Mouse (Mus musculus): ENCODE data around the gene Tmem104. TPM values are rescaled to one million over a fixed set of nuclear protein-coding genes. Genes with fewer than 3 reads are reported as not detected.

Tmem104 gene
- total RNA-seq, 2 experiments from 2014 or later, result 19.9 to 23.2 TPM

DNA sequence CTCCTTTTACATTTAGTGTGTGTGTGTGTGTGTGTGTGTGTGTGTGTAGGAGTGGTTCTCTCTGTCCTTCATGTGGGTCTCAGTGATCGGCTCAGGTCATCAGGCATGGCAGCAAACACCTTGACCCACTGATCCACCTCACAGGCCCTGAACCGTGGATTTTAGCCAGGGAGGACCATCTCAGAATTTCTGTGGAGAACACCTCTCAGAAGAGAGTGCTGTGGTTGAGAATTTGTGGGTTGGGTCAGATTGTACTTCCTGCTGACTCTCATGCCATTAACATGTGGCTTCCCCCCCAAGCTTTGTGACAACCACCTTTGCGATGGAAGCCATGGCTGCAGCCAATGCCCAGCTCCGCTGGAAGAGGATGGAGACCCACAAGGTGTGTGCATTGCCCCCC, 13.2 kb downstream of the Tmem104 start:
- no peak for DNase-seq

DNA sequence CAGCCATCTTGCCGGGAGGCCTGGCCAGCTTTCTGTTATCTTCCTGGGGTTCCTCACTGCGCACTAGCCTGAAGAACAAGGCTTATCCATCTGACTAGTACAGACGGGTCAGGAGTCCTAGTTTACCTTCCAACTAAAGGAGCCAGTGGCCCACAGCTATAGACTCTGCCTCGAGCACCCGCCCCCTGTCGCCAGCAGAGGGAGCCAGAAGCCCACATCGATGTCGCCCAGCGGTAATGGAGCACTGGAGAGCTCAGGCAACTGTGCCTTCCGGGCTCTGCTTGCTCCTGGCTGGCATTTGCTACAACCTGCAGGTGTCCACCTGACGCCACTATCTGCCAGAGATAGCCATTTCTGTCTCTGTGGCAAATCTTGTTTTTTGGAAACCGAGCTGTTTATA, 15.0 kb downstream of the Tmem104 start:
- peak; percentile 83 to 89 for DNase-seq

DNA sequence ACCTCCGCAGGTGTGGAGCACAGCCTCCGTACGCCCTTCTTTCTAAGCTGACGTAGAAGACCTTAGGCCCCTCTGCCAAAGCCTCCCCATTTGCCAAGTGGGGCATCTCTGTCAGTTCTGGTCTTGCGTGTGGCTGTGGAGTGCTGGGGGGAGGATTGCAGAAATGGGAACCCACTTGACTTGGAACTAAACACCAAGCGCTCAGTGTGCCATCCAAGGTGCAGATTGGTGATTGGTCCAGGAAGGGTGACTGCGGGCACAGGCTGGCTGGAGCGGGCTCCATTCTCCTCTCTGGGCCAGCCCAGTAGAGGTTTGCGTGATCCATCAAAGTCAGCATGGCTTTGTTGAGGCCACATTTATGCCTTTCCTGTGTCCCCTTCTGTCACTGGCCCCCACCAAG, 15.5 kb downstream of the Tmem104 start:
- DNase-seq, result no peak

DNA sequence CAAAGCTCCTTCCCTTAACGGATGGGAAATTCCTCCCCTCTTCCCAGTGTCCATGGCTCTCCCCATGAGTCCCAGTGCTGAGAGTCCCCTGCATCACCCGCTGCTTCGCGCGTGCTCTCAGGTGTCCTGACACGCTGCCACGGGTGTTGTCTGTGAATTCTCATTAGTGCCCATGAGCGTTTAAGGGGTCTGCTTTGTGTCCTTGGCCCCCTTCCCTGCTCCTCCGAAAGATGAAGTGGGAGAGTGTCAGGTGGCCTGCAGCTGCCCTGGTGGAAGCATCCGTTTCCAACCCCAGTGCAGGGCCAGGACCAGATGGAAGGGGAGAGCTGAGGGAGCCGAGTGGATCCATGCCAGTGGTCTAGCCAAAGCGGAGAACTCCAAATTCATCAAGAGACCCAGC, 20.8 kb downstream of the Tmem104 start:
- no peak for DNase-seq

DNA sequence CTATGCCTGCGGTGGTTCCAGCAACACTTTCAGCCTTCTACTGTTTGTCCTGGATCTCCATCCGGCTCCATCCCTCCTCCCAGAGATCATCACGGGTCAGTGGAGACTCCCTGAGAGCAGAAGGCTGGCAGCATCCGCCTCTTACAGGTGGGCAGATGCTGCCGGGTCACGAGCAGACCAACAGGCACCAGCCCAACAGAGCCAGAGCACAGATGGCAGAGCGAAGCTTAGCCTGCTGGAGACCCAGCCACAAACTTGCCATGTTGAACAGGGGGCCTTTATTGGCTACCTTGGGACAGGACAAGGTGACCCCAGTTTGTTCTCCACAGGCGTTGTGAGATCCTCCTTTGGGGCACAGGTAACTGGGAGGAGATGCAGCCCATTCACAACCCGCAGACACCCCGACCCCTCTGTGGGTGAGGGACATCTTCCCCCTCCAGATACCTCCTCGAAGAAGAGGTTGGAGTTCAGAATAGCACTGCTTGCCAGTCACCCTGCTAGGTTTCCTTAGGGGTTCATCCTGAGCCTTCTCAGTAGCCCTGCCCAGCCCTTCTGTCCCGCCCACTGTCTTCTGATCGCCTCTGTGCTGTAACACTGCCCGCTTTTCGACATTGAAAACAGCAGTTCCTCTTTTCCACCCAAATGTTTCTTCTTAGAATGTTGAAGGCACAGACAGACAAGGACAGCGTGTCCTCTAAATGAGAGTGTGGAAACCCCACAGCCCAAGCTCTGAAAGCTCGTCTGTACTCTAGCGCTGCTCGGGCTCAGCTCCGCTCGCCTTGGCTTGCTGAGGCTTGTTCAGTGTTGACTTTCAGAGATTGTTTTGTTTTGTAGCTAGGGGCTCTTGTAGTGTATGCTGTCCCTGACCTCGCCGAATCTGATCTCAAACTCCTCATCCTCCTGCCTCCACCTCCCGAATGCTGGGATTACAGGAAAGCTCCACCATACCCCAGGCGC, 21.8 kb downstream of the Tmem104 start:
- no peak for DNase-seq

DNA sequence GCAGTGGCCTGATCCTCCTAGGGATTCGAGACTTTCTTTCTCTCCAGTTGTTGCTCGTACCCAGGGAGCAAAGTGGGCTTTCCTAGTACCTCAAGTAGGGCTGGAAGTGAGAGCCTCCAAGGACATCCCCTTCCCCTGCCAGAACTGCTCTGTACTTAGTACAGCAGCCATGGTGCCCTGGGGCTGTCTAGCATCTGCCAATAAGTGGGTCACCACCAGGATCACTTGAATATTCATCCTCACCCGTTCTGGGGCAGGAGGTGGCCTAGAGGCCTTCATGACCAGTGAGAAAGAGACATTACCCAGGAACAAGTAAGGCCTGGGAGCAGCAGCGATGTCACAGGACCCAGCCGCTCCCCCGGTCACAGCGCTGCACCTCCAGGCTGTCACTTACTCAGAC, 22.7 kb downstream of the Tmem104 start:
- no peak for DNase-seq

DNA sequence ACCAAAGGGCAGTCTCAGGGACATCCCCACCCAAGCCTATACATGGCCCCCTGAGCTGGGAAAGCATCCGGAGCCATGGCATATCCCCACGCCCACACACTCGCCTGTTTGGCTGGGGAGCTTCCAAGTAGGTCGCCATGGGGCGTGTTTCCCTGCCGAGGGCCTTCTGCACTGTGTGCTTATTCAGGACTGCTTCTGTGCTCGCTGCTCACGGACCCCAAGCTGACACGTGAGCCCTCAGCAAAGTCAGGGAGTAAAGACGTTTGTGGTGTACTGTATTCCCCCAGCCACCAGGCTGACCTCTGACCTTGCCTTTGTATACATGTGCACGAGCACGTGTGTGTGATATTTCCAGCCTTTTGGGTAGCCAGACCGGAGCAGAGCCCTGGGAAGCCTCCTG, 24.8 kb downstream of the Tmem104 start:
- DNase-seq, result no peak

DNA sequence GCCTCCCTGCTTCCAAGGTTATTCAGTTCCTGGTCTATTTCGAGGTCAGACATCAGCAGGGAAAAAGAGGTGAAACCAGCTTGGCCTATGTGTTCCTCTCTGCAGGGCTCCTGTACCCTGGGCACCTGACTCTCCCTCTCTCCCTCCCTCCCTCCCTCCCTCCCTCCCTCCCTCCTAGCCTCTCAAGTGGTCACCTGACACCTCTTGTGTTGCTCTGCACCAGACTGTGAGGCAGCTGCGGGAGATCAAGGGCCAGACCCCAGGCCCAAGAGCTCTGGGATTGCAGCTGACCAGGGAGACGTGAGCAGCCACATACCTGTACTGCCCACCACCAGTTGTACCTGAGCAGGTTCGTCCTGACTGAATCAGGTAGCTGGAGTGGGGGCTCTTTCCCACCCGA, 27.8 kb downstream of the Tmem104 start:
- no peak for DNase-seq

DNA sequence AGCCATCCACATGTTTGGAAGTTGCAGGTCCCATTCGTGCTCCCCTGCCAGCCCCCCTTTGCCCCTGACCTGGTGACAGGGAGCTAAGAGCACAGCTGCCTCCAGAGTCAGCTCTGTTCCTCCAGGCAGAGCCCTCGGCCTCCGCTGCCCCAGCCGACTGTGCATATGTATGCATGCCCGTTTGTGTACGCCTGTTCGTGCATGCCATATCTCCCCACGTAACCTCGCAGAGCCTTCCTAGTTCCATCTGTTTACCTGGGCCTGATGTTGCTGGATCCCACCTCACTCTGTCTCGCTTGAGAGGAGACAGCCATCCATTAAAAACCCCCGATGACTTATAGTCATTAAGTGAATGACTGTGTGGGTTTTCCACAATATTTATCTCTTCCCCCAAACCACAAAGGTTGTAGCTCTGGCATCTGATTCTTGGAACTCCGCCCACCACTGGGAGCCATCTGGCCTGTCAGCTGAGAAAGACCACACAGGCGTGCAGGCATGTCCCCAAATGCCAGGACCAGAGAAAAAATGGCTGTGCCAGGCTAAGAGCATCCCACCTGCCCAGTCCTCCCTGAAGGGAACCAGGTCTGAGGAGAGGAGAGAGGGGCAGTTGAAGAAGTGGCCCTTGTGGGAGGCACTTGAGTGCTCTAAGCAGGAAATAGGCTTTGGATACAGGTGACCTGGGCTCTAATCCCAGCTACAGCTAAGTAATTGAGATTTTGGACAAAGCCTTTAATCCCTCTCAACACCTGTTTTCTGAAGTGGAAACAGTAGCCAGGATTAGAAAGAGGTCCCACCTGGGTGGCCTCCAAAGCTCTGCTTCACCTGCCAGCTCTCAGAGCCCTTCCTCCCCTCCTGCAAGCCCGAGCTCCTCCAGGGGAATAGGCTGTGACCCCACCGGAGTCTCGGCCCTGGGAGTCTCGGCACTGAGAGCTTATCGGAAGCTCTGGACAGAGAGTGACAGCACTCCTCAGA, 30.4 kb downstream of the Tmem104 start:
- DNase-seq, result no peak

DNA sequence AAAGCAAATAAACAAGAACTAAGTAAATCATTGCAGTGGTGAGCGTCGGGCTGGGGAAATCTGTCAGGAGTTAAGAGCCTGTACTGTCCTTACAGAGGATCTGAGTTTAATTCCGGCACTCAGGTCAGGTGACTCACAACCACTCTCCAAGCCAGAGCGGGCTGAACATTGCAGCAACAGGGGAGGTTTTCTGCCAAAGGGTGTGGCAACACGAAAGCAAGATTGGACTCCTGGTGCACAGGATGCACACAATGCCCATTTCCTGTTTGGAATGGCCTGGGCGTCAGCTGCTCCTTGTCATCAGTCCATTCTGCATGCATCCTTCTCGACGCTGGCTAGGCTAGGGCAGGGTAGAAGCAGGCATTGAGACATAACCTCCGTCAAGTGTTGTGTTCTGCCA, 32.0 kb downstream of the Tmem104 start:
- DNase-seq, result peak; percentile 50 to 53

DNA sequence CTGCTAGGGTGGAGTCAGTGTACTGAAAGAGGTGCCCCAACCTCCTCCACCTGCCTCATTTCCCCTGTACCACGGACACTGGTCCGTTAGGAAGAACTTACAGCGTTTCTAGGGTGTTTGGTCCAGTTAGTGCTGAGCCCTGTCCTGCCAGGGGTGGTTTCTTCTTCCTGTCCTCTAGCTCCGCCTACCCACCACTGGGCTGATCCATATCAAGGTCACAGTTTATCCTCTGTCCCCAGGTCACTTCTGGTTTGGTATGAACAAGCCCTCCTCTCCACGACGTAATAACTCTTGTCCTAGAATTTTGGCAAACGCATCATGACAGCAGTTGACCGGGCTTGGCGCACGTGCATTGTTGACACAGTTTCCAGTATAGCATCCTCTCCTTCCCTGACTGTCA, 32.4 kb downstream of the Tmem104 start:
- DNase-seq, result no peak

DNA sequence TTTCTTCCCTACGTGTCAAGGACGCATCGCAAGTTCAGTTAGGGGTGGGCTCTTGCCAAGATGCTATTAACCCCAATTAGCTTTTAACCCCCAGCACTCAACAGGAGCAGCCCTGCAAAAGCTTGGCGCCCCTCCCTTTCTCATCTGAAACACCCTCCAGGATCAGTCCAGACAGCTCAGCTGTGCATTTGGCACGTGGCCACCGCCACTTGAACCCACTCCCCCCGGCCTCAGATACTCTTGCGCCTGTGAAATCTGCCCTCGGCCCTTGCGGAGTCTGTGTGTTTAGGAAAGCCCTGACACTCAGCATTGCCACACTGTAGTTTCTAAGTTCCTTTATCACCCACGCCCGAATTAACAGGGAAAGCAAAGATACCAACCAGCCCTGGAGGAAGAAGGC, 34.8 kb downstream of the Tmem104 start:
- DNase-seq, result no peak

DNA sequence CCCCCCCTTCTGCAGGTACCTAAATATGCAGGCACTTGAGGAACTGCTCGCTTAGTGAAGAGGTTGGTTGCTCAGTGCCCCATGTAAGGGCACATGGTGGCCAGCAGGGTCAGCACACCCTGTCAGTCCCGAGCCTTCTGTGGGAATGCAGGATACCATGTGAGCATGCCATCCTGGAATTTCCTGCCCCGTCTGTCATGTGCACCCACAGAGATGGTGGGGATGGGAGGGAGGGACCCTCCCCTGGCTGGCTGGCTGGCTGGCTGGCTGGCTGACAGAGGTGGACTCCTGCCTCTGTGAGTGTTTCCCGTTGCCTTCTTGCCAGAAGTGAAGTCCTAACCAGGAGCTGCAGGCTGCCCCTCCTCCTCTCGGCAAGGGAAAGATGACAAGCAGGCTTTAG, 35.3 kb downstream of the Tmem104 start:
- no peak for DNase-seq

DNA sequence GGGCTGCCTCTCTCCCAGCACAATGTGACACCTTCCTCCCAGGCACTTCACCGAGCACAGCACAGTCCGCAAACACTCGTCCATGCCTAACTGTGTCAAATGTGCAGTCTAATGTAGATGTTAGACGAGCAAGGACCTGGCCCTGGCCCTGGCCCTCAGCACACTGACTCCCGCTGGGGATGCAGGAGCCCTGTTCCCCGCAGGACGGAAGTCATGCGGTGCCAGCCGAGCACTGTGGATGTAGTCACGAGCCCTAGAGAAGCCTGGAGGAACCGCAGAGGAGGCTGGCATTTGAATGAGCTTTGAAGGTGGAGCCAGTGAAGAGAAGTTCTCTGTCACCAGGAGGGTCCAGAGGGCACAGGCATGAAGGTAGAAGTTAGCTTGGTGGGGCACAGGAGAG, 36.2 kb downstream of the Tmem104 start:
- no peak for DNase-seq

DNA sequence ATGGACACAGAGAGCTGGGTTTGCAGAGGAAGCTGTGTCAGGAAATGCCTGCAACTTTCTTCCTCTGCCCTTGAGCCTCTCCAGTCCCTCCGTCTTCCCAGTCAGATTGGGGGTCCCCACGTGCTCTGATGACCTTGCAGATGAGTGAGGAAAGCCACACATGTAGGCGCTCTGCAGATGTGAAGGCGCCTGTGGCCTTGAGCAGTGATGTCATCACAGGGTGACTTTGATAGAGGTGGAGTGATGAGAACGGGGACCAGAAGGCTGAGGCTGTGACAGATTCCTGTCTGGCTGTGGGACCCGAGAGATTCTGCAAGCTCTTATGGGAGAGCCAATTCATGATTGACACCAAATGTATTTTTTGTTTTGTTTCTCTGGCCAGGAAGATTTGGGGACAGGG, 36.6 kb downstream of the Tmem104 start:
- DNase-seq, result peak; percentile 53 to 57

DNA sequence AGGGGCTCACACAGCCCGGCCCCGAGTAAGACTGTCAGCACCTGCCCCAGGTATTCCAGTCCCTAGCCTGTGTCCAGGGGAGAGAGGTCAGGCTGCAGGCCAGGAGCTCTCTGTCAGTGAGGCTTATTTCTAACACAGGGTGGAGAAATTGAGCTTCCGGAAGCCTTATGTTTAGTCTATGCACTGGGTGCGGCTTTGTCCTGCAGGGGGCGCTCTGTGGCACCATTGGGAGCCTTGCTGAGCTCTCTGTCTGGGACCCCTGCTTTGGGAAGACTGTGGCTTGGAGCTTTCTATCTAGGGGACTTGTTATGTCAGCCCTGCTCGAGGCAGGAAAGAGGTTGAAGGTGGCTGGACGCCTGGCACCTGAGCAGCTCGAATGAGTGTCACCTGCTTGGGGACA, 37.6 kb downstream of the Tmem104 start:
- DNase-seq, result peak; percentile 54 to 73

DNA sequence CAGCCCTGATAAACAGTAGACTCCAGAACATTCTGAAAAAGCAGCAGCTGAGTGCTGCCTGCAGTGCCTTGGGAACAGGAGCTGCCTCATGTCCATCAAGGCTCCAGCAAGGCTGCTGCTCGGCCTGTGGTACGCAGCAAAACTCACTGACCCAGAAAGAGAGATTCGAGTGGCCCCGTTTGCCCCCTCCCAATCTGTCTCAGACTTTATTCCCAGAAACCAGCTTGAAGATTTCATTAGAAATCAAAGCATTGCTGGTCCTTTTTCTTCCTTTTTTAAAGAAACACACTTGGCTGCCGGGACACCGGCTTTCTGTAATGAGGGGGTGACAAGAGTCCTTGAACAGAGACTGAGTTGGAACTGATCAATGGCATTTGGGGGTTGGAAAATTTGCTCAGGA, 38.0 kb downstream of the Tmem104 start:
- DNase-seq, result no peak

DNA sequence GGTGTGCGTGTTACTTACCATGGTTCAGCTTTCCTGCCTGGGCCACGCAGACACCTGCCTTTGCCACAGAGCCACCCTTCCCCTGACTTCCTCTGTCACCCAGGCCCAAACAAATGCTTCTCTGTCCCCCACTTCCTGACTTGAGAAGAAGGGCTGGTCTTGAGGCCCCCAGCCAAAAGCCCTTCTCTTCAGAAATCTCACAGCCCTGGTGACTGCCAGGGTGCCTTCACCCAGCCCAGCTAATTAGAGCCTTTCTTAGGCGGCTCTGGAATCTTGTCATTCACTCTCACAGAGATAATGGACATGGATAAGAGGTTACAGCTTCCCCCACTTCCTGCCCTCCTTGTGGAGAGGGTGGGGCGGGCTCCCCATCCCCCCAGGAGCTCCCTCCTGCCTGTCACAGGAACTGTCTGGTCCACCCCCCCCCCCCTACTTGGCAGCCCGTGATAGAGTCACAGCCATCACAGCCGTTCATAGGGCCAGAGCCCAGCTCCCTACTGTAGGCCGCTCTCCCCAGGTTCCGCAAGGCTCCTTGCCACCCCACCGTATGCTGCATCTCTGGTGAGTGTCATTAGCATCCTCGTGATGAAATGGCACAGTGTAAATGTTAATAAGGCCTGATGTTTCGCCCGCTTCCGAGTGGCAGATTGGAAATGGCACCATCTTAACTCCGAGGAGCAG, 39.7 kb downstream of the Tmem104 start:
- no peak for DNase-seq

DNA sequence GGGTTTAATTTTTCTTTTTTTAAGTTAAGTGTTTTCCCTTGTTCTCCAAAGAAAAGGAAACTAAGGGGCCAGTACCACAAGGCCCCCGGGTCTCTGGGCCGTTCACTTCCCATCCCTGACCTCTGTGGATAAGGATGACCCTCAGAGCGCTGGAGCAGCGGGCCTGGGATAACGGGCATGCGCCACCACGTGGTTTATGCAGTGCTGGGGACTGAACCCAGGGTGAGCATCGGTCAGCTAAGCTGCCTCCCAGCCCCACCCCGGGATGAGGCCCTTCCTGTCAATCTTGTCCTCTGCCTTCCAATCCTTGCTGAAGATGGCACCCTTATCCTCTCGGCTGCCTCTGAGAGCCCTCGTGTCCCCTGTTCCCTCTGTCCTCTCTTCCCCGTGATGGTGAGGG, 40.4 kb downstream of the Tmem104 start:
- no peak for DNase-seq

DNA sequence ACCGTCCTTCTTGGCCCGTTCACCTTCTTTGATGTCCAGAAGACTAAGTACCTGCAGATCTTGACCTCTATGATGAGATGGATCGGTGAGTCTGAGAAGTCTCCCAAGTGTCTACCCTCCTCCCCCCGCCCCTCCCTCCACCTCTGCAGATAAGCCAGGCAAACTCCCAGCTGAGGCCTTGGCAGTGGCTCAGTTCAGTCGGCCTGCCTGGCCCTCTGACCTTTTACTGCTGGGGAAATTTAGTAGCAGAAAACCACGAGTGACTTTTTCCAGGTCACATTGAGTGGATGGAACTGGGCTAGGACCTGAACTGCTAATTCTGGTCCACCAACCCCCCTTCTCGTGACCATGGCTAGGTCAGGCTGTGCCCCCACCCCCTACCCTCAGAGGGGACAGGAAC, 41.1 kb downstream of the Tmem104 start:
- peak; percentile 46 to 48 for DNase-seq

DNA sequence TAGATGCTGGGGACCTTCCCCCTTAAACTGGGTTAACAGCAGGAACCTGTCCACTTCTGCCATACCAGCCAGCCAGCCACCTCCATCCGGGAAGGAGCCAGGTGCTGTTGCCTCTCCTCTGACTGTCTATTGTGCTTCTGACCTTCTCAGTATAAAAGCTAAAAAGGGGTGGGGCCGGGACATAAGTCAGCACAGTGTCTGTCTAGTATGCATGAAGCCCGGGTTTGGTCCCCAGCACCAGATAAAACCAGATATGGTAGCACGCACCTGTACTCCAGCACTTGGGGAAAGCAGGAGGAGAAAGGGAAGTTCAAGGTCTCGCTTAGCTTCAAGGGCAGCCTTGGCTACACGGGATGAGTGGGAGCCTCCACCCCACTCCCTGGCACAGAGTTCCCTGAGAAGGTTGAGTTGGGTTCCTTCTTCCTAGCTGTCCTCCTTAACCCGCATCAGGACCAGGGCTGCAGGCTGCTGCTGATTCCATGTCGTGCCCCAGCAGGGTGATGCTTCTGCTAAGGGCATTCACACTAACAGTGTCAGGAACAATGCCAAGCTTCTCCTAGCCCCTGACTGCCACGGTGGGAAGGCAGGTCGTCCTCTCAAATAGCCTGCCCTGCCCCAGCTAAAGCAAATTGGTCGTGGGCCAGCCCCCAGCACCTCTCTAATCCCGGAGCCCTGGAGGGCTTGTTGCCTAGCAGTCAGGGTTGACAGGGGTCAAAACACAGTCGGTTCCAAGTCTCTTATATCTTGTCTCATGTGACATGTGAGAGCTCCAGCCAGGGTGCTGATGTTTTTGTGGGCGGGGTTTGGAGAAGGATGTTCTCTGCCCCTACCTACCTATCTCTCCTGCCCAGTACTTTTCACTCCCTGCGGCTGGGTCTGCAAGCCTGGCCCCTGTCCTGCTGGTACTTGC, 42.0 kb downstream of the Tmem104 start:
- DNase-seq, result no peak

Measured in adrenal gland, postnatal 36 days (tissue).